Mouse (Mus musculus): ENCODE measurements around the gene Ube2a.
A peak's percentile ranks its signal among the peaks of the same experiment; 100 is the strongest.

Ube2a gene

DNA sequence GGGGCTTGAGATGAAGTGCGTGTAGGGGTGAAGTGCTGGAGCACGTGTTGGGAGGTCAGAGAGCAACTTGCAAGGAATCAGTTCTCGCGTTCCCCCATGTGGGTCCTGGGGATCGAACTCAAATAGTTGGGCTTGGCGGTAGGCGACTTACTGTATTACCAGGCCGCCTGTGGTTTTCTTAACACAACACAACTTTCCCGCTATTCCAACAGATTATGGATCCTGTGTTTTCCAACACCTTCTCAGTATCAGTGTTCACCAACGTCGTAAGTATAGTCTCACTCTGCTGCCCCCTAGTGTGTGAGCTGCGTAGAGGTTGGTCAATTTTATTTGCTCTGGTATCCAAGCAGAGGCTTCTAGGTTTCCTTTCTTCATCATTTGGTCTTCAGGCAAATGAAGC lies 37.6 kb downstream of the Ube2a start:
- no peaks in the 10 kb centered on the region for H3K36me3 ChIP-seq (ENCODE audit: insufficient read depth, low read length)

DNA sequence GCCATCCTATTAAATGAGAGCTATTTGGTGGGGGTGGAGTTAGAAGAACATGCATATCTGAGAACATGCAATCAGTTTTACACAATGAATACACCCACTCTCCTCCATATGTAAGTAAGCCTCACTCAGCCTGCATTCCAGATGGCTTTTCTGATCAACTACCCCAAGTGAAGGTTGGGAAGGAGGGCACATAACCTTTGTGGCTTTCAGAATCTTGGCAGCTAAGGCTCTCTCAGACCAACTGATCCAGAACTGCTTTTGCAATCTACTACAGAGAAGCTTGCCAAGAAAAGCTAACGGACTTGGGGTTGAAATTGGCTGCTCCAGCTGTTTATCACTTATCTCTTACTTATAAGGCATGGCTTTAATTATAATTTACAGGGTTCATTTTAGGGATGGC lies 44.0 kb downstream of the Ube2a start:
- H3K4me3 ChIP-seq (replicated peaks; ENCODE audit: low read length): no peak overlapping the region
- H3K27me3 ChIP-seq (ENCODE audit: insufficient read depth, low read length): no peaks in the 10 kb centered on the region
- H3K36me3 ChIP-seq (ENCODE audit: insufficient read depth, low read length): no peaks in the 10 kb centered on the region
- TF ChIP-seq CTCF (conservative IDR thresholded peaks at IDR 0.05; ENCODE audit: low read length) (no peak), POU5F1 (IDR thresholded peaks at IDR 0.05; ENCODE audit: borderline replicate concordance, low read length) (no peak), NANOG (IDR thresholded peaks at IDR 0.05; ENCODE audit: borderline replicate concordance, low read length) (no peak)
- no peaks in the 10 kb centered on the region for H3K9me3 ChIP-seq (ENCODE audit: low read length)
- 0 out of 2 replicates have a peak, but pooled peaks cover 4% of the 10 kb centered on the region for H3K4me1 ChIP-seq (replicated peaks; ENCODE audit: low read depth, low read length)

More for the DNA sequence above, 37.6 kb downstream of the Ube2a start:
- TF ChIP-seq POU5F1 (IDR thresholded peaks at IDR 0.05; ENCODE audit: borderline replicate concordance, low read length): no peak
- no peak for TF ChIP-seq NANOG (IDR thresholded peaks at IDR 0.05; ENCODE audit: borderline replicate concordance, low read length)
- peak; percentile 55 for TF ChIP-seq CTCF (conservative IDR thresholded peaks at IDR 0.05; ENCODE audit: low read length)
- Histone ChIP-seq H3K27me3 (ENCODE audit: insufficient read depth, low read length) (no peaks in the 10 kb centered on the region), H3K9me3 (ENCODE audit: low read length) (no peaks in the 10 kb centered on the region), H3K4me3 (replicated peaks; ENCODE audit: low read length) (no peak overlapping the region), H3K4me1 (replicated peaks; ENCODE audit: low read depth, low read length) (0 out of 2 replicates have a peak, but pooled peaks cover 4% of the 10 kb centered on the region)

DNA sequence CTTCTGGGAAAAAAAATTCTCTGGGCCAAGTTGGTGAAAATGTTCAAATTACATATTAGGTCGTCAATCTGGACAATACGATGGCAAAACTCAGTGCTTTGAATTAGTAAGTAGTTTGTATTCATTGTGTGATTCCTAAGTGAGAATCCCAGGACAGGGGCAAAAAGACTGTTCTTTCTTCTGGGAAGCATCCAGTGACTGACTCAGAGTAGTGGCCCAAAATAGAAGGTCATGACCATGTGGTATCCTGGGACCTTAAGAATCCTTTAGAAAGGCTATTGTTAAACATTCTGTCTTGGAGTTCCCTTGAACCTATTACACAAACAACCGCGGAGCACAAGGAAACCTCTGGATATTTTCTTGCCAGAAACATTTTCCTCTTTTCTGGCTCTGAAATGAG lies 47.6 kb downstream of the Ube2a start:
- Histone ChIP-seq H3K36me3 (ENCODE audit: insufficient read depth, low read length) (no peaks in the 10 kb centered on the region), H3K27me3 (ENCODE audit: insufficient read depth, low read length) (no peaks in the 10 kb centered on the region), H3K4me1 (replicated peaks; ENCODE audit: low read depth, low read length) (no peaks in the 10 kb centered on the region), H3K4me3 (replicated peaks; ENCODE audit: low read length) (no peak overlapping the region), H3K9me3 (ENCODE audit: low read length) (no peaks in the 10 kb centered on the region)
- TF ChIP-seq POU5F1 (IDR thresholded peaks at IDR 0.05; ENCODE audit: borderline replicate concordance, low read length) (no peak), NANOG (IDR thresholded peaks at IDR 0.05; ENCODE audit: borderline replicate concordance, low read length) (no peak), CTCF (conservative IDR thresholded peaks at IDR 0.05; ENCODE audit: low read length) (no peak)

DNA sequence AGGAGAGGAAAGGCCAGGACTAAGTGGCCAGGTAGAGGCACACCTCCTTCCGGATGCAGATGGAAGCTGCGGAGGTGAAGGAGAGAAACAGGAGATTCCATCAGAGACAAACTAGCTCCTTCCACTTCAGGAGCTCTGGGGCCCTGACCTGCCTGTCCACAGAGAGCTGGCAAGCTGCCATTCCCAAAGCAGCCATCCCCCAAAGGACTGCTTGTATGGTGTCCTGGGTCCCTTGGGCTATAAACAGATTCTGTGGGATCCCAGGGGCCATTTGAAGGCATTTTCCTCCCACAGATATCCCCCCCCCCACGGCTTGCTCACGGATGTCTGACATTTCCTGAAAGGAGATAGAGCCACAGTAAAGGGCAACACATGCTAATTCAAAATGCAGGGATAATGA lies 55.1 kb downstream of the Ube2a start:
- TF ChIP-seq NANOG (IDR thresholded peaks at IDR 0.05; ENCODE audit: borderline replicate concordance, low read length): no peak
- no peak for TF ChIP-seq POU5F1 (IDR thresholded peaks at IDR 0.05; ENCODE audit: borderline replicate concordance, low read length)
- TF ChIP-seq CTCF (conservative IDR thresholded peaks at IDR 0.05; ENCODE audit: low read length): no peak
- H3K4me3 ChIP-seq (replicated peaks; ENCODE audit: low read length): no peak overlapping the region
- H3K36me3 ChIP-seq (ENCODE audit: insufficient read depth, low read length): no peaks in the 10 kb centered on the region

DNA sequence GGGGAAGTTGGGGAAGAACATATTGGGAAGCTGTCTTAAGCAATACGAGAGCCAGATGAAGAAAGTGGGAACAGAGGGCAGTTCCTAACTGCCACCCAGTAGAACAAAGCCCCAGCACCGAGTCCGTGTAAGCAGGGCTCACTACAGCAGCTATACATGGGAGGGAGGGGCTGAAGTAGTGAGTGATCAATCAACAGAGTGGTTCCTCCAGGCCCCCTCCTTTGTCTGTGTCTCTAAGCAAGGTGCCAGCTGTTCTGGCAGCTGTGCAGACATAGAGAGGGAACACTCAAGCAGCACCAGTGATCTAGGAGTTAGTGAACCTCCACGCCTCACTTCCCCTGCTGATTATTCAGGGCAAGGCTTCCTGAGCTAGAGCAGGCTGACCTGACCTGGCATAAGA lies 56.0 kb downstream of the Ube2a start:
- no peaks in the 10 kb centered on the region for H3K9me3 ChIP-seq (ENCODE audit: low read length)
- H3K36me3 ChIP-seq (ENCODE audit: insufficient read depth, low read length): no peaks in the 10 kb centered on the region
- TF ChIP-seq NANOG (IDR thresholded peaks at IDR 0.05; ENCODE audit: borderline replicate concordance, low read length): no peak
- TF ChIP-seq CTCF (conservative IDR thresholded peaks at IDR 0.05; ENCODE audit: low read length): no peak
- no peak for TF ChIP-seq POU5F1 (IDR thresholded peaks at IDR 0.05; ENCODE audit: borderline replicate concordance, low read length)
- no peak overlapping the region for H3K4me3 ChIP-seq (replicated peaks; ENCODE audit: low read length)
- peaks cover 13% of the 10 kb centered on the region for H3K4me1 ChIP-seq (replicated peaks; ENCODE audit: low read depth, low read length)
- H3K27me3 ChIP-seq (ENCODE audit: insufficient read depth, low read length): no peaks in the 10 kb centered on the region

More for the DNA sequence above, 55.1 kb downstream of the Ube2a start:
- Histone ChIP-seq H3K4me1 (replicated peaks; ENCODE audit: low read depth, low read length) (peaks cover 13% of the 10 kb centered on the region), H3K27me3 (ENCODE audit: insufficient read depth, low read length) (no peaks in the 10 kb centered on the region), H3K9me3 (ENCODE audit: low read length) (no peaks in the 10 kb centered on the region)

DNA sequence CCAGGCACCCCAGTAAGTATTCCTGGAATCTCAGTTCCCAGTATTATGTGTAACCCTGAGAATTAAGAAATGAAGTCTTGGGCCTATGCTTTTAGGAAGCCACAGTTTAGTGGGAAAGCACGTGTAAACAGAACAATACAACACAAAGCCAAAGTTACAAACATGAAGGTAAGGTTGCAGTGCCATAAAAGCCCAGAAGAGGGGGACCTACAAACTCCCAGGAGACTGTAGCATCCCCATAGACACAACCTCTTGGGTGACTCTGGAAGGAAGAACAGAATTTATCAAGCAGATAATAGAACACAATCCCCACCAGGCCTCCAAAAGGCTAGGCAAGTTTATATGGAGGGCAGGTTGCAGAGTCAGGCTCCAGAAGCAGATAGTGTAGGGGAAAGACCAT lies 56.9 kb downstream of the Ube2a start:
- peaks cover 13% of the 10 kb centered on the region for H3K4me1 ChIP-seq (replicated peaks; ENCODE audit: low read depth, low read length)
- no peak overlapping the region for H3K4me3 ChIP-seq (replicated peaks; ENCODE audit: low read length)
- H3K27me3 ChIP-seq (ENCODE audit: insufficient read depth, low read length): no peaks in the 10 kb centered on the region
- H3K36me3 ChIP-seq (ENCODE audit: insufficient read depth, low read length): no peaks in the 10 kb centered on the region
- no peaks in the 10 kb centered on the region for H3K9me3 ChIP-seq (ENCODE audit: low read length)
- TF ChIP-seq CTCF (conservative IDR thresholded peaks at IDR 0.05; ENCODE audit: low read length) (peak; percentile 46; the same call in 1 of the 2 replicates), NANOG (IDR thresholded peaks at IDR 0.05; ENCODE audit: borderline replicate concordance, low read length) (no peak)
